Mouse (Mus musculus) liver, postnatal 0 days (tissue): ENCODE data around the gene Asb6.

Experiments used
- CTCF ChIP-seq: sonication (generic); IDR thresholded peaks from 2 replicates; pipeline ENCODE4 v1.5.1; 2016; ENCODE audit warnings: antibody characterized with exemption, low read depth
- EP300 ChIP-seq: IDR thresholded peaks from 2 replicates; pipeline ENCODE4 v1.6.1; 2016; ENCODE audit warnings: antibody characterized with exemption, low read depth, mild to moderate bottlenecking

GRCm38 (mm10) chr2:30795889-30796275, 34.3 kb downstream of the Asb6 start:
- TF ChIP-seq CTCF (no peak), EP300 (no peak)
